Mouse (Mus musculus): ENCODE measurements around the gene Arl8b. TPM values are rescaled to one million over a fixed set of nuclear protein-coding genes. Genes with fewer than 3 reads are reported as not detected.

Gene Arl8b
- total RNA-seq, 1 experiment from 2014 or later, result 67.1 TPM

DNA sequence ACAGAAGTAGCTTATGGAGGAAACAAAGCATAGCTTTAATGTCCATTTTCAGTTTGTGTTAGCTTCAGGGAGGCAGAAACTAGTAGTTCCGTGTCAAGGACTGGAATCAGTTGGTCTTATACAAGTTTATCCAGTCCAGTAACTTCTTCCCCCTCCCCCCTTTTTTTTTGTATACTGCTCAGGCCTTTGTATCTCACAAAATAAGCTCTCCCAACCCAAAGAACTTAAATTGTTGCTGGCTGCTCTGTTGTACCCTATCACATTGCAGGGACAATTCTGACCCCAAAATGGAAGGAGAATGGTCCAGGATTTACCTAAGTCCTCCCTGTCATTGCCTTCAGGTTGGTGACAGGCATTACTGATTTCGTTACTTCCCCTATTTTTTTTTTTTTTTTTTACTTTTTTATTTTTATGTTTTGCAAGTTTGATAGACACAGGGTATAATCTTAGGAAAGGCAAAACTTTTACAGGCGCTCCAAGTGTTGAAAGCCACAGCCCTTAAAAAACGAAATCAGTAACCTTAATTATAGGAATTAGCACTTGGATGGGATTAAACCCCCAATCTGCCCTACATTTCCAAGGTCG, 44.5 kb downstream of the Arl8b start:
- no peak for ATAC-seq (replicated peaks in 1 of 2; ENCODE audit: insufficient read depth in 1 of 2, low FRiP score in 2 of 2, low TSS enrichment in 1 of 2, low read depth in 1 of 2, poor library complexity in 2 of 2, severe bottlenecking in 2 of 2)

DNA sequence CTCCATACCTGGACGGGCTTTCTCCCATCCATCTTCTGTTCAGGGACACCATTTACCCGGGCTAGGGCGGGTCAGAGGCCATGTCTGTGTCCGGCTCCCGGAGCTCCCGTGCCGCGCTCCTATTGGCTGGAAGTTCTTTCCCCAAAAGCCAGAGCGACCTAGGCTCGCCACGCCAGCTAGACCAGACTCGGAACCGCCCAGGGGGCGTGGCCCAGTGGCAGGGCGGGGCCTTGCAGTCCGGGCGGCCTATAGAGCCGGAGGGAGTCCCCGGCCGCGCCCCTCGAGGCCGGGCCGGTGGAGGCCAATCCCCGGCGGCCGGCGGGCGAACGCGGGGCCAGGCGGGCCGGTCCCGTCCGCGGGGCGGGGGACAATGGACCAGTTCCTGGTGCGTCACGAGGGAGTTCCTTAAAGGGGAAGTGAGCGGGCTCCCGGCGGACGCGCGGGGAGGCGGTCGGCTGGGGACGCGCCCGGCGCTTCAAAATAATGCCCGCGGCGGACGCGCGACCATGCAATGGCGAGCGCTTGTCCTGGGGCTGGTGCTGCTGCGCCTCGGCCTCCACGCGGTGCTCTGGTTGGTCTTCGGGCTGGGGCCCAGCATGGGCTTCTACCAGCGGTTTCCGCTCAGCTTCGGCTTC, 45.5 kb downstream of the Arl8b start, which contains the start of gene Edem1:
Edem1 (plus strand) TSS at position 408 of the 635 bp plus-strand sequence.
- ATAC-seq (replicated peaks in 1 of 2; ENCODE audit: insufficient read depth in 1 of 2, low FRiP score in 2 of 2, low TSS enrichment in 1 of 2, low read depth in 1 of 2, poor library complexity in 2 of 2, severe bottlenecking in 2 of 2), result peak; percentile 78

DNA sequence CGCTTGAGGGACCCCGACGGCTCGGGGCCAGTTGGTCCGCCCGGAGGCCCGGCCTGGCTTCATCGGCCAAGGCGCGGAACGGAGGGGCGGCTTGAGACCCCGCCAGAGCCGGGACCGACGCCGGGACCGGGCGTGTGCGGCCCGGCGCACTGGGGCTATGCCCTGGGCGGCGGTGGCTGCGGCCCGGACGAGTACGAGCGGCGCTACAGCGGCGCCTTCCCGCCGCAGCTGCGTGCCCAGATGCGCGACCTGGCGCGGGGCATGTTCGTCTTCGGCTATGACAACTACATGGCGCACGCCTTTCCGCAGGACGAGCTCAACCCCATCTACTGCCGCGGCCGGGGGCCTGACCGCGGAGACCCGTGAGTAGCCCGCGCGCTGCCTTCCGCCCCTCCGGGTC, 46.0 kb downstream of the Arl8b start:
- peak in 1 of 2 experiments; percentile 1; a peak in 1 of 4 replicates for ATAC-seq (replicated peaks in 1 of 2; ENCODE audit: insufficient read depth in 1 of 2, low FRiP score in 2 of 2, low TSS enrichment in 1 of 2, low read depth in 1 of 2, poor library complexity in 2 of 2, severe bottlenecking in 2 of 2)

DNA sequence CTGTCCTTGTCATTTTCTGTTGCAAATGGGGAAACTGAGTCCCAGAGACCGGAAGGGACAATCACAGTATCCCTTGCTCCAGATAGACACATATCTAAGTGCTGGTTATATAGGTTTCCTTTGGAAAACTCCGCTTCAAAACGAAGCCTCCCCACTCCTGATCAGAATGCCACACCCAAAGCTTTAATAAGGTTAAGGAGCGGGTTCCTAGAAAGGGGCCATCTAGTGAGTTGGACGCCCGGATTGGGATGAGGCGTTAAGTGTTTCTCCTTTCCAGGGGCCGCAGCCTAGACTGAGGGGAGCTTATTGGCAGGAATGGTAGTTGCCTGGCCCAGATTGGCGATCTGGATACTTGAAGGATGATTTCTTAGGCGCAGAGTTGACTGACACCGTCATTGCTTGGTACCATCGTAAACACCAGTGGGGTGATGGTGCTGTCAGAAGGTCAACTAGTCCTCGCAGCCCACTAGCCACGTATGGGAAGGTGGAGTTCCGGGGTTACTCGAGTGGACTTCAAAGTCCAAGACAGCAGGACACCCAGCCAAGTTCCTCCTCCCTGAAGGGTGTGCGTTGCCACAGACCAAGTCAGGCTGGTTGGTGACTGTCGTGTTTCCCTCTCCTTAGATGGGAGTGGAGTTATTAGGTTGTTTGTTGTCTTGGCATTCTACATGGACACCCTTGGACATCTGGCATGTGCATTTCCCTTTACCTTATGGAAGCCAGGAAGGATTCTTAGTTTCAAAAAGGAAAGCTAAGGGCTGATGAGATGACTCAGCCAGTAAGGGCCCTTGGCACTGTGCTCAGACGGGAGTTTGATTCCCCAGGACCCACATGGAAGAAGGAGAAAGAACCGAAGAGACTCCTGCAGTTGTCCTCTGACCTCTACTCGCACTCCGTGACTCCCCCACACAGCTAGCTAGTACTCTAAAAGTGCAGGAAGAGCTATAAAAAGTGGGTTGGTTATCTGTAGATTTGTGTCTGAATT, 46.8 kb downstream of the Arl8b start:
- ATAC-seq (replicated peaks in 1 of 2; ENCODE audit: insufficient read depth in 1 of 2, low FRiP score in 2 of 2, low TSS enrichment in 1 of 2, low read depth in 1 of 2, poor library complexity in 2 of 2, severe bottlenecking in 2 of 2), result no peak

DNA sequence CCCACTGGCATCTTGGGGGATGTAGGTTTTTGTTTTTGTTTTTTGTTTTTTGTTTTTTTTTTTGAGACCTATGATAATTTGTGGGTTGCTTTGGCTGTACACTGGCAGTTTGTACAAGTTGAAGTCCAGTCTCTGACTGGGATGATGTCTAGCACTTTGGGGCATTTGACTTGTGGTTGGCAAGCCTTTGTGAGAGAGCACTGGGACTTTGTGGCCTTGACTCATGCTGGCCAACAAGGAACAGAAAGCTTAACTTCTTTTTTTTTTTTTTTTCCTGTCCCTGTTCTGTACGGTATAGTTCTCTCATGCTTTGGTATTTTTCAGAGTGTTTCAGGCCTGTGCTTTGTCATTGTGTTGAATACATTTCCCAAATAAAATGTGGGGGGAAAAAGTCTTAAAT, 49.3 kb downstream of the Arl8b start:
- ATAC-seq (replicated peaks in 1 of 2; ENCODE audit: insufficient read depth in 1 of 2, low FRiP score in 2 of 2, low TSS enrichment in 1 of 2, low read depth in 1 of 2, poor library complexity in 2 of 2, severe bottlenecking in 2 of 2), result no peak

DNA sequence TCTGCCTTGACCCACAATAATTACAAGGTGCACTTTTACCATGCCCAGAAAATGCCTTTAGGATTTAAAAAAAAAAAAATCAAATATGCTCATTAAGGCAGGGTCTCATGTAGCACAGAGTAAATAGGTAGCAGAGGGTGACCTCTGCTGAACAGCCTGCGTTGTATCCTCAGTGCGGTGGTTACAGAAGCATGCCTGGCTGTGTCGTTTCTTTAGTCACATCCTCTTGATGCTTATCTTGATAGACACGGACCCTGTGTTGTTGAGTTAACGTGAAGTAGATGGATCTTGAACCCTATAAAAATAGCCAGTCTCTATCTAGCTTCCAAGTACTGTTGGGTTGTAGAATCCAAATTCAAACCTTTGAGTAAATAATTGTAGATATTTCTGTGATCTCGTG, 50.1 kb downstream of the Arl8b start:
- ATAC-seq (replicated peaks in 1 of 2; ENCODE audit: insufficient read depth in 1 of 2, low FRiP score in 2 of 2, low TSS enrichment in 1 of 2, low read depth in 1 of 2, poor library complexity in 2 of 2, severe bottlenecking in 2 of 2), result no peak

DNA sequence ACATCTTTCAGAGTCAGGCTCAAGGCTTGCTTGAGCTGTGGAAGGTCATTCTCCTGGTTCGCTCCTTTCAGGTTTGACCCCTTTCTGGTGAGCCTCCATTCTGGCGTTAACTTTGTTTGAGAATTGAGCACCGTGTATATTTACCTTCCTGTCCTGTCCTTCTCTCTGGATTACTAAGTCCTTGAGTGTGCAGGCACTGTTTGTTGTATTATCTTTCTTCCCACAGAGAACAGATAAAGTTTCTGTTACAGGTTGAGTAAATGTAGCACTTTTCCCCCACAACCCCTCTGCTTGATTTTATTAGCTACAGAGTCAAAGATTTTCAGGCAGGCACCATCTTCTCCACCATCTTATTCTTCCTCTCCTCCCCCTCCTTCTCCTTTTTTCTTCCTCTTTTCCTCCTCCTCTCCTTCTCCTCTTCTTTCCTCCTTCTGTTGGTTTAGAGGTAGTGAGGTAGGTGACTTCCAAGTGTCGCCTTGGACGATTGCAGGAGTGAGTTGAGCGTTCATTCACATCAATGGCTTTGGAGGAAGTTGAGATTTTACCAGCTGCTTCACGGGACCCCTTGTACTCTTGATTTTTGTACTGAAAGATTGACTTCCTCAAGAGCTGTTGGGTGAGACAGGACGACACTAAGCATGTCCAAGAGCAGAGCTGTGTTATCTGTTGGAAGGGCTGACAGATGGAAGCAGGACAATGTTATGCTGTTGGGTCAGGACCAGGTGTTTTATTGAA, 51.2 kb downstream of the Arl8b start:
- ATAC-seq (replicated peaks in 1 of 2; ENCODE audit: insufficient read depth in 1 of 2, low FRiP score in 2 of 2, low TSS enrichment in 1 of 2, low read depth in 1 of 2, poor library complexity in 2 of 2, severe bottlenecking in 2 of 2), result no peak

DNA sequence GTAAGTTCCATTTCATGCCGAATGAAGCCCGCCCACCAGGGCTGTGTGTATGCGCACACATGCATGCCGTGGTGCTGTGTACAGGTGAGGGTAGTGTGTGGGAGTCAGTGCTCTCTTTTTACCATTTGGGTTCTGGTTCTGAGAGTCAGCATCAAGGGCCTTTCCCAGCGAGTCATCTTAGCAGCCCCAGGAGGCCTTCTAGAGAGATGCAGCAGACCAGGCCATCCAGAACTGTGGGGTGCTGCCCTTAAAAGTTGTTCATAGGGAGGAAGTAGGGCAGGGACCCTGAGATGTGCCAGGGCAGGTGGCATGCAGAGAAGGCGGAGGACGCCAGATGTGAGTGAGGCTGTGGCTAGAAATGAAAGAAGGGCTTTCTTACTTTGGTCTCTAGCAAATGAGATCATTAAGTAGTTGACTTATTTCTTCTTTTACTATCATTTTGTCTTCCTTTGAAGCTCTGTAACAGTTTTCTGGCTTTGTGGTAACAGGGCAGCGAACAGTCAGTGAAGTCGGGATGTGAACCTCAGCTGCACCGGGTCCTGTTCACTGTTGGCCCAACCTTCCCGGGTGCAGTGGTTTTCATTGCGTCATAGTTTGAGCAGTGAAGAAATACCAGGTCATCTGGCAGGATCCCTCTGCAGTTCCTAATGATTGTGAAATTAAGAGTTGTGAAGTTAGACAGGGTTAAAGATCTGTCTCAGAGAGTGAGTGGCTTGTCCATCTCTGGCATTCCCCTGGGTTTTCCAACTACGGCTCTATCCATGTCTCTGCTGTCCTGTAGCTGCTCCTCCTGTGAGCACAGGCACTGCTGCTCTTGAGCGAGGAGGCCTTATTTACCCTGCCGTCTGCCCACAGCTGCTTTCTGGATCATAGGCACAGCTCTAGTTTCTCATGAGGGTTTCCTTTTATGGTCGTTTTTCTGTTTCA, 53.1 kb downstream of the Arl8b start:
- ATAC-seq (replicated peaks in 1 of 2; ENCODE audit: insufficient read depth in 1 of 2, low FRiP score in 2 of 2, low TSS enrichment in 1 of 2, low read depth in 1 of 2, poor library complexity in 2 of 2, severe bottlenecking in 2 of 2), result peak; percentile 66 to 77

DNA sequence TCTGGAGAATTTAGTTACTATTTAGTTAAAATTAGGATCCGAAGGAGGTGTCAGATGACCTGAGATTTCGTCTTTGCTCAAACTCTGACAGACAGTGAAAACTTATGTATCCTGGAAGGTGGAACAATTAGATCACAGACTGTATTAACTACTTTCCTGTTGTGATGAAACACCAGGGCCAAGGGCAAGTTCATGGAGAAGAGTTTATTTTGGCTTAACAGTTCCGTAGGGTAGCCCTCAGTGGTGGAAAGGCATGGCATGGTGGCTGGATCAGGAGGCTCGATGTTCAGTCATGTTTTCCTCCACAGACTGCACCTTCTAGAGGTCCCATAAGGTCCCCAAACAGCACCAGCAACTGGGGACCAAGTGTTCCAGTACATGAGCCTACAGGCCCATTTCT, 54.2 kb downstream of the Arl8b start:
- no peak for ATAC-seq (replicated peaks in 1 of 2; ENCODE audit: insufficient read depth in 1 of 2, low FRiP score in 2 of 2, low TSS enrichment in 1 of 2, low read depth in 1 of 2, poor library complexity in 2 of 2, severe bottlenecking in 2 of 2)

DNA sequence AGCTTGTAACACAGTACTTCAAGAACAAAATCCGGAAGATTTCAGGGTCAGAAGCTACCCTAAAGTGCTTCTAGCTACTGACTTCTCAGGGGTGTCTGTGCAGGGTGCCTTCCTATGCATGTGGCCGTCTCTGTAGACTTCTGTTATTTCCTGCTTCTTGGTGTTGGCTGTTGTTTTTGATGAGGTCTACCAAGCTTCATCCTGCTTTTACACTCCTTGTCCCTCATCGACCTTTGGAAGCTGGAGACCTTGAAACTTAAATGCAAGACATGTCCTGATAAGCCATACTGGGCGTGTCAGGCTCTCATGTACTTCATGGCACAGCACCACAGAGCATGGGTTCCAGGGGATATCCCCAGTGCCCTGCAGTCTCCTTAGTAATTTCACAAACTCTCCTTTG, 55.1 kb downstream of the Arl8b start:
- ATAC-seq (replicated peaks in 1 of 2; ENCODE audit: insufficient read depth in 1 of 2, low FRiP score in 2 of 2, low TSS enrichment in 1 of 2, low read depth in 1 of 2, poor library complexity in 2 of 2, severe bottlenecking in 2 of 2), result no peak

DNA sequence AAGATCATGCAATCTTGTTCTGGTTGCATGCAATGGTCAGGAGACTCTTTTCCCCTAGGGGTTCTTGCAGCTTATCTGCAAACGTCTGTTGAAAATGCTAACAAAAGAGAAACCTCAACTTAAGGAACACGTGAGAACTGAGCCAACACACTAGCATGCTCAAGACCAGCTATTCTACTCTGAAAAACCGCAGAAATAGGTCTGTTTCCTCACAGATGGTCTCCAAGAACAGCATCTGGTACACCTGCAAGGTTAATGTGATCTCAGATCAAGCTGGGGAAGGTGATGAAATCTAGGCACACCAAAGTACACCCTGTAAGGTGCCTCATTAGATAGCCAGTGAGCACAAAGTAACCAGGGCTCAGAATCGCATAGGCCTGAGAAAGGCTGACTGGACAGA, 56.5 kb downstream of the Arl8b start:
- no peak for ATAC-seq (replicated peaks in 1 of 2; ENCODE audit: insufficient read depth in 1 of 2, low FRiP score in 2 of 2, low TSS enrichment in 1 of 2, low read depth in 1 of 2, poor library complexity in 2 of 2, severe bottlenecking in 2 of 2)

DNA sequence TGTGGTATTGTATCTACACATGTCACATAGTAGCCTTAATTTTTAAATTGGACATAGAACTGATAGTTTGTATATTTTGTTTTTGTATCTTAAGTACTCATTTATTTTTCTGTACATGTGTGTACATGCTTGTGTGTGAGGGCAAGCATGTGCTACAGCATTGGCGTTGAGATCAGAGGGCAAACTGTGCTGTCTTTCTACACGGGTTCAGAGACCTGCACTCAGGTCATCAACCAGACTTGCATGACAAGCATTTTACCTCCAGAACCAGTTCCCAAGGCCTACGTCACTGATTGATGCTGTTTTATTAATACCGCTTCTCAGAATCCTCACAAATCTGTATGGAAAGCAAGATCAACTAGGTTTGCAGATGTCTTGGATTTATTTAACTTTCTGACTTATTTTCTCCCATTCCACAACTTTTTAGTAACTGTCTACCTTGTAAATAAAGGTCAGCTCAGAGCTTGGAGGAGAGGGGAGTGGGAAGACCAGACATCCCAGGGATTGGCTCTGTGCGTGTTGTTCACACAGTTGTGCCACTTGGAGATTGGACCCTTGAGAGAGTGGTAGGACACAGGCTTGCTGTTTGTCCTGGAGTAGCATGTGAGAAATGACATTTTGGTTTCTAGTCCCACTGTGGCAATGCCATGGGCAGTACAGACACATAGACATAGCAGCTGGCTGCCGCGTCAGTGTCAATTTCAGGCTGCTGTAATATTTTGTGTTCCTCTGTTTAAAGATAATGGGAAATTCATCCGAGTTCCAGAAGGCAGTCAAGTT, 58.2 kb downstream of the Arl8b start:
- no peak for ATAC-seq (replicated peaks in 1 of 2; ENCODE audit: insufficient read depth in 1 of 2, low FRiP score in 2 of 2, low TSS enrichment in 1 of 2, low read depth in 1 of 2, poor library complexity in 2 of 2, severe bottlenecking in 2 of 2)

DNA sequence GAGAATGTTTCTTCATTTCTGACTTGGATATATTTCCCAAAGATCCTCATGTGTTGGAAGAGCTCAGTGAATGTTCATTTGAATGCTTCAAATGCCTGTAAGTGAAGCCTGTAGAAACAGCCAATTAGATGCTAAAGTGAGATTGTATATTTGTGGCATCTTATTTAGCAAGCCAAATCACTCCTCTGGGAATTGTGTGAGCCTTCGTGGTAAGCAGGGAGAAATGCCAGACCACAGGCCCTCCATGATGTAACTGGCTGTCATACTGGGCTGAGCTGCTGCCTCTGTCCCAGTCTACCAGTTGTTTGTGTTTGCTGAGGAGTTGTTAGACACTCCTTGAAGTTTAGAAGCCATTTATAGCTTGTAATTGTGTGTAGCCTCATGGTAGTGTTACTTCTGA, 60.8 kb downstream of the Arl8b start:
- ATAC-seq (replicated peaks in 1 of 2; ENCODE audit: insufficient read depth in 1 of 2, low FRiP score in 2 of 2, low TSS enrichment in 1 of 2, low read depth in 1 of 2, poor library complexity in 2 of 2, severe bottlenecking in 2 of 2), result no peak

DNA sequence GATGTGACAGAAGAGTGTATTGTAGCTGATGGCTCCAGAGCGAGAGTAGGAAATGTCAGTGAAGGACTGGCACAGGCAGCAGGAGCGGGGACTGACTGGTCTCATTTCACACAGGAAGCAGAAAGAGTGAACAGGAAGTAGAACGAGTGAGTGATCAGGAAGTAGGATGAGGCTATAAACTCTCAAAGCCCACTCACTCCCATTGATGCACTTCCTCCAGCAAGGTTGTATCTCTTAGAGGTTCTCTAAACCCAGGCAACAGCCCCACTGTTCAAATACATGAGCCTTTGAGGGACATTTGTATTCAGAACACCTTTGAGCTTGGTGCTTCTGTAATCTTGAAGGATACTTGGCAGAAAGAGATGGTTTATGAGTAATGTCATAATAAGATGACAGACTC, 61.2 kb downstream of the Arl8b start:
- no peak for ATAC-seq (replicated peaks in 1 of 2; ENCODE audit: insufficient read depth in 1 of 2, low FRiP score in 2 of 2, low TSS enrichment in 1 of 2, low read depth in 1 of 2, poor library complexity in 2 of 2, severe bottlenecking in 2 of 2)

DNA sequence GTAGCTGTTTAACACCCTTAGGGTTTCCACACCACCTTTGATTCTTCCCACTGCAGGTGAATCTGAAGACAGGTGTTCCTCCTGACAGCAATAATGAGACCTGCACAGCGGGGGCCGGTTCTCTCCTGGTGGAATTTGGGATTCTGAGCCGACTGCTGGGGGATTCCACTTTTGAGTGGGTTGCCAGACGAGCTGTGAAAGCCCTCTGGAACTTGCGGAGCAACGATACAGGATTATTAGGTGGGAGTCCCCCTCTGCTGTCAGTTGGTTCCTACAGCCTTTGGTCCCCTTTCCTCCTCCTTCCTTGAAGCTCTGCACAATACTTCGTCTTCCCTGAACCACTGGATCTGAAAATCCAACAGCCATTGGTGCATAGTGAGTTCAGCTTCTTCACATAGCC, 61.9 kb downstream of the Arl8b start:
- ATAC-seq (replicated peaks in 1 of 2; ENCODE audit: insufficient read depth in 1 of 2, low FRiP score in 2 of 2, low TSS enrichment in 1 of 2, low read depth in 1 of 2, poor library complexity in 2 of 2, severe bottlenecking in 2 of 2), result no peak

DNA sequence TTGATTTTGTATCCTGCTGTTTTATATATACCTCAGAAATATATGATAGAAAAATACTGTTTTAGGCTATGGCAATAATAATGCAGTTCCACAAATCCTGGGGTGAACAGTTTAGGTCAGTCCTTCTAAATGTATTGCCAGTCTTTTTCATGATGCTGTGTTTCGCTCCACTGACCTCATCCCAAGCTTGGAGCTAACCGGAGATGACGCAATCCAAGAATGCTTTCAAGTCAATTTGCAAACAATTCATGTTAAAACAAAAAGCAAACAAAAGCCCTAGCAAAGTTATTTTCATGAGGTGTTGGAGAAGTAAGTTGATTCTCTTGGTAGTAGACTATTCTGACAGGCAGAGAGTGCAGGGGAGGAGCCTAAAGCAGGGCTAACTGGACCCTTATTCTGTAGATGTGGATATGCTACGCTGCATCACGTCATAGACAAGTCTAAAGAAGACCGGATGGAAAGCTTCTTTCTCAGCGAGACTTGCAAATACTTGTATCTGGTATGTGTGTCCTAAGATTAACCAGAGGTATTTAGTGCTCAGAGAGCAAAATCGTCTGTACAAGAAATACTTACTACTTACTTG, 69.3 kb downstream of the Arl8b start:
- no peak for ATAC-seq (replicated peaks in 1 of 2; ENCODE audit: insufficient read depth in 1 of 2, low FRiP score in 2 of 2, low TSS enrichment in 1 of 2, low read depth in 1 of 2, poor library complexity in 2 of 2, severe bottlenecking in 2 of 2)
